Mouse (Mus musculus) liver, postnatal 0 days (tissue): Measurements from ENCODE around the gene Hist2h2ab. TPM values are rescaled to one million over a fixed set of nuclear protein-coding genes. Genes with fewer than 3 reads are reported as not detected.

Experiments
- ATAC-seq: fragments of 200-750 bp; cut with Nextera tagmentation; 2 replicates; pipeline ENCODE4 v1.8.0; 2017; ENCODE audit warnings: mild to moderate bottlenecking, moderate library complexity
- DNase-seq: peaks from one replicate; pipeline ENCODE4 v3.0.0-alpha.2; 2016
- H3K27ac ChIP-seq: fragments of 300-500 bp; sonication (generic); 2 replicates; pipeline ENCODE4 v1.5.1; 2014; ENCODE audit warnings: antibody characterized with exemption, moderate library complexity, mild to moderate bottlenecking, low read depth
- H3K27me3 ChIP-seq: fragments of 300-500 bp; sonication (generic); 2 replicates; pipeline ENCODE4 v1.6.1; 2014; ENCODE audit warnings: low read length, control low read depth, mixed read lengths; ENCODE audit not compliant: insufficient read depth
- H3K36me3 ChIP-seq: fragments of 300-500 bp; sonication (generic); replicated peaks from 2 replicates; pipeline ENCODE4 v1.6.1; 2014; ENCODE audit warnings: mild to moderate bottlenecking, control low read depth, low read length, moderate library complexity, mixed read lengths; ENCODE audit not compliant: insufficient read depth
- H3K4me1 ChIP-seq: fragments of 300-500 bp; sonication (generic); 2 replicates; pipeline ENCODE4 v1.6.1; 2014; ENCODE audit warnings: antibody characterized with exemption, mild to moderate bottlenecking, control low read depth; ENCODE audit not compliant: insufficient read depth
- H3K4me2 ChIP-seq: fragments of 300-500 bp; sonication (generic); 2 replicates; pipeline ENCODE4 v1.6.1; 2014; ENCODE audit warnings: low read depth, mild to moderate bottlenecking, low read length, moderate library complexity, mixed read lengths
- H3K4me3 ChIP-seq: fragments of 300-500 bp; sonication (generic); 2 replicates; pipeline ENCODE4 v1.5.1; 2014; ENCODE audit warnings: low read depth, low read length
- H3K9ac ChIP-seq: fragments of 300-500 bp; sonication (generic); replicated peaks from 2 replicates; pipeline ENCODE4 v1.6.1; 2014; ENCODE audit warnings: mild to moderate bottlenecking, moderate library complexity
- H3K9me3 ChIP-seq: fragments of 300-500 bp; sonication (generic); 2 replicates; pipeline ENCODE4 v1.6.1; 2016; ENCODE audit warnings: mild to moderate bottlenecking, control low read depth, low read length, mixed read lengths
- CTCF ChIP-seq: sonication (generic); IDR thresholded peaks from 2 replicates; pipeline ENCODE4 v1.5.1; 2016; ENCODE audit warnings: antibody characterized with exemption, low read depth
- EP300 ChIP-seq: IDR thresholded peaks from 2 replicates; pipeline ENCODE4 v1.6.1; 2016; ENCODE audit warnings: antibody characterized with exemption, low read depth, mild to moderate bottlenecking
- WGBS: fragments of 180-500 bp; shearing (Covaris S2); extraction: QIAGEN DNeasy Blood & Tissue Kit; methylation state at CpG from one replicate; pipeline ENCODE4 v1.1.7; 2014; ENCODE audit not compliant: insufficient replicate concordance; 5-methylcytosine and 5-hydroxymethylcytosine counted together
- polyA plus RNA-seq: library from polyadenylated mRNA; unstranded; fragments of >200 nt; fragmentation: Nextera tagmentation; extraction: Ambion mirVana; gene quantifications from 2 replicates; pipeline ENCODE4 v1.2.1, GENCODE M21; 2015

Hist2h2ab gene
- polyA plus RNA-seq, 1 experiment from 2014 or later: 0.46 TPM

- peak; percentile 55 for DNase-seq
- 13% methylated on average over 9 of the region's 9 CpGs for WGBS
These were observed 2.0 kb downstream of the Hist2h2ab start for GRCm38 (mm10) chr3:96221640-96222038.

GRCm38 (mm10) chr3:96222774-96223173 is 3.1 kb downstream of the Hist2h2ab start:
- Histone ChIP-seq H3K4me1 (peaks cover 45% of the 10 kb centered on the region), H3K4me3 (peak overlapping the region; percentile 67), H3K27ac (peak overlapping the region; percentile 99; the same call in 1 of the 2 replicates), H3K27me3 (no peaks in the 10 kb centered on the region), H3K9me3 (no peaks in the 10 kb centered on the region), H3K9ac (peak overlapping the region; percentile 93), H3K36me3 (no peaks in the 10 kb centered on the region), H3K4me2 (peak overlapping the region; percentile 70)
- TF ChIP-seq EP300 (no peak), CTCF (no peak)
- WGBS: 65% methylated on average over 4 of the region's 4 CpGs
- ATAC-seq (no peak), DNase-seq (no peak)

More at GRCm38 (mm10) chr3:96221640-96222038, 2.0 kb downstream of the Hist2h2ab start:
- Histone ChIP-seq H3K4me1 (peaks cover 45% of the 10 kb centered on the region), H3K27ac (peak overlapping the region; percentile 99), H3K27me3 (no peaks in the 10 kb centered on the region), H3K9me3 (no peaks in the 10 kb centered on the region), H3K9ac (peak overlapping the region; percentile 93), H3K36me3 (no peaks in the 10 kb centered on the region), H3K4me3 (peak overlapping the region; percentile 67), H3K4me2 (peak overlapping the region; percentile 70)
- no peak for ATAC-seq
- TF ChIP-seq CTCF: no peak
- no peak for TF ChIP-seq EP300

DNA sequence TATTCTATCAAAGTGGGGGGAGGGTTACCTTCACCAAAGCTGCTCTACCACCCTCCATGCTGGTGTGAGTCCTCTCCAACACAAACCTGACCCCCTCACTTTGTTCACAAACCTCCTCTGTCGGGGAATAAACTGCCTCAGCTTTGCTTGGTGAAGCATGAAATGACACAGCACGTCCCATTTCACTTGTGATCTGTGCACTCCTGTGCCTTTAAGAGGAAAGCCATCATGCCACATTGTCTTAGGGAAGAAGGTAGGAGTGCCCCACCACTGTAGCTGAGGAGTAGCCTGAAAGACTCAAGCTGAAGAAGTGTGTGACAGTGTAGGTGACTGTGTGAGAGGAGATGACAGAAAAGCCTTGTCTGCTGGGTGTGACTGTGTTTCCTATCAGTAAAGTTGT is 5.8 kb downstream of the Hist2h2ab start:
- no peak overlapping the region for H3K4me3 ChIP-seq
- peaks cover 38% of the 10 kb centered on the region for H3K4me1 ChIP-seq
- 66% methylated on average over 2 of the region's 2 CpGs for WGBS
- no peaks in the 10 kb centered on the region for H3K36me3 ChIP-seq
- no peak for DNase-seq
- H3K27ac ChIP-seq: no peak overlapping the region
- H3K9ac ChIP-seq: peak overlapping the region; percentile 31; the same call in 1 of the 2 replicates
- H3K27me3 ChIP-seq: no peaks in the 10 kb centered on the region
- H3K9me3 ChIP-seq: no peaks in the 10 kb centered on the region
- H3K4me2 ChIP-seq: peak overlapping the region; percentile 70
- ATAC-seq: no peak
- TF ChIP-seq CTCF (no peak), EP300 (no peak)

DNA sequence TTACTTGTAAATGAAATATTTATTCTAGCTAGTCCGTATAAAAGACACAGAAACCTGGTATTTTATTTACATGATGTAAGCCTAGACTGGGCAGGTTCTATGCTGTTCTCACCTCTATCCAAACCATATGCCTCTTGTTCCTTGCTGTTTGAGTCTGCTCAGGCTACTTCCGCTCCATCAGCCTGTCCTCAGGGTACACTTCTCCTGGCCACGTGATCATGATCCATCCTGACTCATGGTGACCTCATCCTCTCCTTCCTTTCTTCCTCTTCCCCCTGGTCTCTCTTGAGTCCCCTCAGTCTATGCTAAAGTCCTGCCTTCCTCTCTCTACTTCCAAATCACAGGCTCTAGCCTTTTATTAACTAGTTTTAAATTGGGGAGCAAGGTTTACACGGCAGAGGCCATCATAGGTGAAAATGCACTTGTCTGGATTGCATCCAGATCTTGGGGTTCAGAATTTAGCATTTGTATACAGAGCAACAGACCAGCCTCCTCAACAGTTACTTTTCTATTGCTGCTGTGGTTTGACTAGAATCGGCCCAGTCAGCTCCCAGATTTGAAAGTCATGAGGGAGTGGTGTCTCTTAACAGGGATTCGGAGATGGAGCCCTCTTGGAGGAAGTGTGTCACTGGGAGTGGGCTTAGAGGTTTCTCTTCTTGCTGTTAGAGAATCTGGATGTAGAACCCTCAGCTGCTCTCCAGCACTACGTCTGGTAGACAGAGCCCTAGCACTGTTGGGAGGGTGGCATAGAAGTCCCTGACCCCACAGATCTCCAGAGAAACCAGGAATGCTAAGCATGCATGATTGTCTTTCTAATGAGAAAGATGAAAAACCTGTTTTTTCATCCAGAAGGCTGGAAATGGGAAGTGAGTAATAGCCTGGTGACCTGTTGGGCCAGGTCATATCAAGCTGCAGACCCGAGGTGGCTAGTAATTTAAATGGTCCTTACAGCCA is 7.3 kb downstream of the Hist2h2ab start:
- Histone ChIP-seq H3K4me1 (peaks cover 34% of the 10 kb centered on the region), H3K27ac (no peak overlapping the region), H3K4me3 (no peak overlapping the region), H3K4me2 (no peak overlapping the region), H3K36me3 (no peaks in the 10 kb centered on the region), H3K9me3 (no peaks in the 10 kb centered on the region), H3K9ac (no peak overlapping the region), H3K27me3 (no peaks in the 10 kb centered on the region)
- TF ChIP-seq EP300: no peak
- TF ChIP-seq CTCF: no peak
- DNase-seq (no peak), ATAC-seq (peak; percentile 28; the same call in 1 of the 2 replicates)
- 64% methylated on average over 8 of the region's 8 CpGs for WGBS

DNA sequence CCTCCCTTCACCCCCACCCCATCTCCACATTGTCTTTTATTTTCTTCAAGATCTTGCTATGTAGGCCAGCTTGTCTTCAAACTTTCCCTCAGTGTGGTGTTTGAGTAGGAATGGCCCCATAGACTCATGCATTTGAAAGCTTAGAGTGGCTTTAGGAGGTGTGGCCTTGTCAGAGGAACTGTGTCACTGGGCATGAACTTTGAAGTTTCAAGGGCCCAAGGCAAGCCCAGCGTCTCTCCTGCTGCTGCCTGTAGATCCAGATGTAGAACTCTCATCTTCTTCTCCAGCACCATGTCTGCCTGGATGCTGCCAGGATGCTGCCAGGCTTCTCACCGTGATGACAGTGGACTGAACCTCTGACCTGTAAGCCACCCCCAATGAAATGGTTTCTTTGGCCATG is 9.2 kb downstream of the Hist2h2ab start:
- ATAC-seq (no peak), DNase-seq (no peak)
- no peak overlapping the region for H3K4me2 ChIP-seq
- peaks cover 17% of the 10 kb centered on the region for H3K4me1 ChIP-seq
- no peaks in the 10 kb centered on the region for H3K36me3 ChIP-seq
- no peaks in the 10 kb centered on the region for H3K9me3 ChIP-seq
- WGBS: 59% methylated on average over 2 of the region's 2 CpGs
- H3K9ac ChIP-seq: no peak overlapping the region
- no peaks in the 10 kb centered on the region for H3K27me3 ChIP-seq
- TF ChIP-seq CTCF: no peak
- no peak overlapping the region for H3K27ac ChIP-seq
- H3K4me3 ChIP-seq: no peak overlapping the region

- Histone ChIP-seq H3K9me3 (no peaks in the 10 kb centered on the region), H3K27me3 (no peaks in the 10 kb centered on the region), H3K4me2 (no peak overlapping the region), H3K9ac (no peak overlapping the region), H3K36me3 (no peaks in the 10 kb centered on the region), H3K4me3 (no peak overlapping the region), H3K4me1 (peaks cover 3% of the 10 kb centered on the region), H3K27ac (no peak overlapping the region)
- no peak for ATAC-seq
- 55% methylated on average over 2 of the region's 2 CpGs for WGBS
- no peak for DNase-seq
- no peak for TF ChIP-seq EP300
- no peak for TF ChIP-seq CTCF
These were observed 10.7 kb downstream of the Hist2h2ab start for GRCm38 (mm10) chr3:96230404-96230803.
